Mouse (Mus musculus): ENCODE measurements around the gene Zfp619.
"Not testable (repeated sequence)": the region's sequence is repeated elsewhere in the genome, so short reads cannot be mapped to it uniquely, and the experiment has no call there.

Gene Zfp619

DNA sequence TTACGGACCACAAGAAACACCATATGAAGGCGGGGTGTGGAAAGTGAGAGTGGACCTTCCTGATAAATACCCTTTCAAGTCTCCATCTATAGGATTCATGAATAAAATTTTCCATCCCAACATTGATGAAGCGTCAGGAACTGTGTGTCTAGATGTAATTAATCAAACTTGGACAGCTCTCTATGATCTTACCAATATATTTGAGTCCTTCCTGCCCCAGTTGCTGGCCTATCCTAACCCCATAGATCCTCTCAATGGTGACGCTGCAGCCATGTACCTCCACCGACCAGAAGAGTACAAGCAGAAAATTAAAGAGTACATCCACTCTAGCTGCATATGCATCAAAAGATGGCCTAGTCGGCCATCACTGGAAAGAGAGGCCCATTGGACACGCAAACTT is 71.5 kb downstream of the Zfp619 start:
- in situ Hi-C loops (cut with MseI, MboI) = not testable (repeated sequence)

Data from mouse trophoblast stem cell (cell line).